Mouse (Mus musculus) 416B (cell line): ENCODE measurements around the gene Rergl.

Source experiments
- DNase-seq: peaks from one replicate; pipeline ENCODE4 v3.0.0; 2011; ENCODE audit warnings: low read depth

Gene Rergl

DNA sequence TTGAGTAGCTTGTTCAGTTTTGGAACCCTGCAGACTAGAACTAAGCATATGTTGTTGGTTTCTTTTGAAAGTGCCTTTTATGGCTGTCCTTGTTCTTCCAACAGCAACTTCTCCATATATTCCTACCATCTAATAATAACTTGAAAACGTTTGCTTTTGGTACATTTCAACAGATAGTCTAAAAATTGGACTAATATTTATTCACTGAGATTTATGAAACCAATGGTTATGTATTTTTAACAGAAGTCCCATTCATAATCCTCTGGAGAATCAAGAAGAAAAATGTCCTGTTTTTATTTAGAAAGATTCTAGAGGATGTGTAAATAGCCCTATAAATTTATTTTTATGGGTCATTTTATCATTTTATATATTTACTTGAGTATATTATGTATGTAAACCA is at the start of gene Rergl:
TSS of gene Rergl (minus strand) at position 101 of the 400 bp plus-strand sequence.
- DNase-seq, result no peak

DNA sequence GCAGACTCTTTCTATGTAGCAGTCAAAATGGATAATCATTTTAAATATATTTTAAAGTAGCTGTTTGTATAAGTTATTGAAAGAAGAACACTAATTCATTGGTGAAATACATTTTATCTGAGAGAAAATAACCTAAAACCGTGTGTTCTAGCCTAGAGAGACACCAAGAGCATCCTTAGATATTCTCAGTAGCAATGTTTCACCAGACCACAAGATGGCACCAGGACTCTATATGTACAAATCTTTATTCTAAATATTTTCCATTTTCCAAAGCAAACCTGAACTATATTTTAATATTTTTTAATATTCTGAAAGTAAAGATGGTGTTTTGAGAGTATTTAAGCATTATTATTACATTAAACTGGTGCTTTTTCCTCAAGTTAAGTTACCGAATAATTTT is 36.7 kb upstream of the Rergl start:
- peak; percentile 14 for DNase-seq

DNA sequence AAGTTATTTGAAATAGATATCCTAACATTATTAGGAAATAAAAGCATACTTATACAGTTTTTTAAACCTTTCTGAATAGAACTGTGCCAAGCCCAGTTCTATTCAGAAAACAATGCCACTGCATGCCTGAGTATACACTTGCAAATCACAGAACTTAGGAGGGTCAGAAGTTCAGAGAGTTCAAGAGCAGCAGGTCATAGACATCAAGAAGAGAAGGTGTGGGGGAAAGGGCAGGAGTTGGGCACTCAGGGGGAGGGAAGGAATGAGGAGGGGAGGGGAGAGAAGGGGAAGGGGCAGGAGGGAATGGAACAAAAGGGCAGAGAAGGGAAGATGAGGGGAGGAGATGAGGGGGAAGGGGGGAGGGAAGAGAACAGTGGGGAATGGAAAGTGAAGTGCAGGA is 23.6 kb upstream of the Rergl start:
- DNase-seq, result no peak

DNA sequence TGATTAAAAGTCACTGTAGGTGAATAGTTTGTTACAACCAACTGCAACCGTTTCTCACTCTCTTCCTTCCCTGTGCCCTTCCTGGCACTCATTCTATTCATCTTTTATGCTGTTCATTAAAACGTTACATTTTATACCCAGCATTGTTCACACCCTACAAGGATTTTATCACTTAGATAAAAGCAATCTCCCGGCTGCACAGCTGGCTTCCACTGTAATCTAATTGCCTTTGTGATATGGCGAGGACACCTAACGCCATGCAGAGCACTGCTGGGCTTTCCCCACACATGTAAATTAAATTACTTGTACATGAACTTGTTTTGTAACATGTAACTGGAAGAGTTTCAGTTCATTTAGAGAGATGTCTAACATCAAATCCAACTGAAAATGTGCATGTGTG is 22.5 kb upstream of the Rergl start:
- DNase-seq, result no peak

DNA sequence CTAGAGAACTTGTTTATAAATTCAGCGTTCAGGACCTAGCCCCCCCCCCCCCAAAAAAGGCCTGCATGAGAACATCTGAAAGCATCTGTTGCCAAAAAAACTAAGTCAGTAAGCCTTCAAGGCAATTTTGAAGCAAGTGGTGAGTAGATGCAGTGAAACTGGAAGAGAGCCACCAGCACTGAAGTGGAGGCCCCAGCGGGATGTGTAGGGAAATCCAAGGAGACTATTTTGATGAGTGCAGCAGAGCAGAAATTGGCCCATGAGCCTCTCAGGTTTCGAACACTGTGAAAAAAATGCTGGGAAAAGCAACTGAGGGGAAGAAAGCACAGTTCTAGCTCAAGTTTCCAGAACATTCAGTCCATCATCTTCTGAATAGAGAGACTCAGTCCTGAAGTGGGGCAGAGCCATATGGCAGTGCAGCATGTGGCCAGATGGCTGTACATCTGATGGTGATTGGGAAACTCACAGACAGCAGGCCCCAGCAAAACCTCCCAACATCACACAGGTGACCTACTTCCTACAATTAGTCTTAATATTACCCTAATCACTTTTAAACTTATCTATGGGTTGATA is 13.2 kb upstream of the Rergl start:
- DNase-seq, result no peak

DNA sequence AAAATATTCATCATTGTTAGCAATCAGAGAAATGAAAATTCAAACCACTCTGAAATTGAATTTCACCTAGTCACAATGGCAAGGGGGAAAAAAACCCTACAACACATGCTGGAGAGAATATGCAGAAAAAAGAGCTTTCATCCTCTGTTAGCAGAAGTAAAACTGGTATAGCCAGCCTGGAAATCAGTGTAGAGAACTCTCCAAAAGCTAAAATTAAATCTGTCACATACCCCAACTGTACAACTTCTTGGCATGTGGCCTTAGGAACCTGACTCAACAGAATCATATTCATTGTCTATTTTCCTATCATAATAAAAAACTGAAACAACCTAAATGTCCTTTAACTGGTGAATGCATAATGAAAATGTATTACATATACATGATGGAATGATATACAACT is 22.0 kb downstream of the Rergl start:
- DNase-seq, result no peak

DNA sequence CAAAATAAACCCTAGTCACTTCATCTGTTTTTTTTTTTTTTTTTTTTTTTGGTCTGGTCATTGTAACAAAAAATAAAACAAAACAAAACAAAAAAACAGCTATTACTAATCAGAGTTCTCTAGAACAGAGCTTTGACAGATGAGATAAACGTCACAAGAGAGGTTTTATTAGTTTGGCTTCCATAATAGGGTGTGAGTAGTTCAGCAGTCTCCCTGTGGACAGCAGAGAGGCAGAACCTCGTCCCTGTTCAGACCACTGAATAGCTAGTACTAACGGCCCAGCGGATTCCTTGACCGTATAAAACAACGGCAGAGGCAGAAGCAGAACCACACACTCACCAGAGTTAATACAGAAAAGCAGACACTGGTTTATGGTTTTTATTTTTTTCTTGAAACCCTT is 36.8 kb downstream of the Rergl start:
- no peak for DNase-seq

DNA sequence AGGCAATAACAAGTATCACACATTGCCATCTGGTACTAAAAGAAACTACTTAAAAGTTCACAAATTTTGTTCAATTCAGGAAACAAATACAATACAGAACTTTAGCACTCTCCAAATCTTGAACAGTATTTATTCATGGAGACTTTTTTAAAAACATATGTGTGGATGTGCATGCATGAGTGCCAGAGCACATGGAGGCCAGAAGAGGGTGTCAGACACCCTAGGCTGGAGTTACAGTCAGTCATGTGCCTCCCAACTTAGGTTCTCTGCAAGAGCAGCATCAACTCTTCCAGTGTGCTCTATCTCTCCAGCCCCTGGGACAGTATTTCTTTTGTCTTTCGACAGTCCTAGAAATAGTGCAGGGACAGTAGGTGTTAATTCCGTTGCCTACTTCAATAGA is 37.5 kb downstream of the Rergl start:
- DNase-seq, result no peak

DNA sequence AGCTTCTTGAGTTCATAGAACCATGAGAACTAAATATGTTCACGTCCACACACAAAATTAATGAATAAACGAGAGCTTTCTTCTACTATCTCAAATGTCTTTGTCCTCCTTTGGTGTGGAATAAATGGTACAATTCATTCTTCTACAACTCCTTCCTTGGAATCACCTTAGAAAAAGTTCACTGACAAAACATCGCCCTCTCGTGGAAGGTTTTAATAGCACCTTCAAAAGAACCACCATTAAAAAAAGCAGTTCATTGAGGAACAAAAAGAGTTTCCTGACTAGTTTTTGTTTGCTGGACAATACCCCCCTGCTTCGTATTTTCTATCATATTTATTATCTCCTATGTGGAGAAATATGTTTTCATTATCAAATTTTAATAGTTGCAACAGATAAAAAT is 40.7 kb downstream of the Rergl start:
- DNase-seq, result peak; percentile 19

DNA sequence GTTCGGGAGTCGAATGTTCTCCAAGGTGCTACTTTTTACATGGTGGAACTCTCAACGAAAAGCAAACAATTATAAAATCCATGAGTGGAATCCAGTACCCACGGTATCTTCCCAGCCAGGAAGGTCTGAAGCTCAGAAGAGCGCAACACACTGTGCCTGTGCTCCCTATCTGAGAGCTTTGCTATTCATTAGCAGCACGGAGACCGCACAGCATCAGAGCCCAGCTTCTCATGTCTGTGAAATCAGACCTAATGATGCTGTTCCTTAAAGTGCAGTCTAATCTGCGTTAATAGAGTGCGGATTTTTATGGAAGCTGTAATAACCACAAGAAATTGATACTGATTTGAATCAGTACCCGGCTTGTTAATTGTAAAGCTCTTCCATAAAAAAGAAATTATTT is 41.3 kb downstream of the Rergl start:
- DNase-seq, result no peak

DNA sequence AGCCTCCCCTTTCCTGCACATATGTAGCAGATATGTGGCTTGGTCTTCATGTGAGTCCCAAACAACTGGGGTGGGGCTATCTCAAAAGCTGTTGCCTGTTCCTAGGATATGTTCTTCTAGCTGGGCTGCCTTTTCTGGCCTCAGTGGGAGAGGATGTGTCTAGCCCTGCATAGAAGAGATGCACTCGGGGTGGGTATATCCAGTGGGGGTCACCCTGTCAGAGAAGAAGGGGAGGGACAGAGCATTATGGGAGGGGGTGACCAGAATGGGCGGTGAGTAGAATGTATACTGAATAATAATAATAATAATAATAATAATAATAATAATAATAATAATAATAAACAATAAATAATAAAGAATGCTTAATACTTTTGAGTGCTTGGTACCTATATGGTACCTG is 57.8 kb downstream of the Rergl start:
- no peak for DNase-seq
